Mouse (Mus musculus) stomach, postnatal 0 days (tissue): Measurements from ENCODE around the gene Tceal8. TPM values are rescaled to one million over a fixed set of nuclear protein-coding genes. Genes with fewer than 3 reads are reported as not detected.

Experiments
- ATAC-seq: fragments of 200-750 bp; cut with Nextera tagmentation; 2 replicates; pipeline ENCODE4 v1.8.0; 2017; ENCODE audit not compliant: low FRiP score, low TSS enrichment
- DNase-seq: peaks from one replicate; pipeline ENCODE4 v3.0.0-alpha.2; 2016; ENCODE audit warnings: low spot score
- H3K27ac ChIP-seq: fragments of 300-500 bp; sonication (generic); replicated peaks from 2 replicates; pipeline ENCODE4 v1.5.1; 2014; ENCODE audit warnings: mild to moderate bottlenecking, control low read depth
- H3K27me3 ChIP-seq: fragments of 300-500 bp; sonication (generic); 2 replicates; pipeline ENCODE4 v1.6.1; 2014; ENCODE audit warnings: low read length; ENCODE audit not compliant: control insufficient read depth, insufficient read depth
- H3K36me3 ChIP-seq: fragments of 300-500 bp; sonication (generic); 2 replicates; pipeline ENCODE4 v1.6.1; 2014; ENCODE audit warnings: low read length, mixed read lengths; ENCODE audit not compliant: control insufficient read depth, insufficient read depth
- H3K4me1 ChIP-seq: fragments of 300-500 bp; sonication (generic); replicated peaks from 2 replicates; pipeline ENCODE4 v1.6.1; 2014; ENCODE audit warnings: antibody characterized with exemption; ENCODE audit not compliant: control insufficient read depth, insufficient read depth
- H3K4me2 ChIP-seq: fragments of 300-500 bp; sonication (generic); replicated peaks from 2 replicates; pipeline ENCODE4 v1.6.1; 2014; ENCODE audit warnings: low read depth, mild to moderate bottlenecking, control low read depth, moderate library complexity
- H3K4me3 ChIP-seq: fragments of 300-500 bp; sonication (generic); 2 replicates; pipeline ENCODE4 v1.5.1; 2014; ENCODE audit warnings: low read depth, low read length, control low read depth
- H3K9ac ChIP-seq: fragments of 300-500 bp; sonication (generic); 2 replicates; pipeline ENCODE4 v1.6.1; 2014; ENCODE audit warnings: mild to moderate bottlenecking, low read length, control low read depth, mixed read lengths
- H3K9me3 ChIP-seq: fragments of 300-500 bp; sonication (generic); 2 replicates; pipeline ENCODE4 v1.6.1; 2016; ENCODE audit warnings: low read length; ENCODE audit not compliant: control insufficient read depth
- CTCF ChIP-seq: IDR thresholded peaks from 2 replicates; pipeline ENCODE4 v1.5.1; 2016; ENCODE audit warnings: antibody characterized with exemption, low read depth, mild to moderate bottlenecking, moderate library complexity
- EP300 ChIP-seq: optimal IDR thresholded peaks from 2 replicates; pipeline ENCODE3; 2016; ENCODE audit warnings: antibody characterized with exemption
- WGBS: fragments of 180-500 bp; shearing (Covaris S2); extraction: QIAGEN DNeasy Blood & Tissue Kit; methylation state at CpG from one replicate; pipeline ENCODE4 v1.1.7; 2014; 5-methylcytosine and 5-hydroxymethylcytosine counted together
- microRNA-seq: library from miRNA; unstranded; fragments of <30 nt; microRNA quantifications from one replicate; pipeline ENCODE4, GENCODE M21; 2016
- polyA plus RNA-seq: library from polyadenylated mRNA; unstranded; fragments of >200 nt; fragmentation: Nextera tagmentation; extraction: Ambion mirVana; gene quantifications from 2 replicates; pipeline ENCODE4 v1.2.1, GENCODE M21; 2015

The Tceal8 gene
- polyA plus RNA-seq, 1 experiment from 2014 or later = 118 TPM

GRCm38 (mm10) chrX:136135559-136135958 is 36.6 kb downstream of the Tceal8 start:
- H3K4me3 ChIP-seq = no peak overlapping the region
- TF ChIP-seq EP300 = no peak
- no peak for TF ChIP-seq CTCF
- no peaks in the 10 kb centered on the region for H3K9me3 ChIP-seq
- DNase-seq = no peak
- H3K27me3 ChIP-seq = no peaks in the 10 kb centered on the region
- H3K36me3 ChIP-seq = no peaks in the 10 kb centered on the region
- H3K4me2 ChIP-seq = no peak overlapping the region
- H3K4me1 ChIP-seq = no peaks in the 10 kb centered on the region
- ATAC-seq = no peak
- H3K9ac ChIP-seq = no peak overlapping the region
- WGBS = 85% methylated on average over 4 of the region's 4 CpGs
- no peak overlapping the region for H3K27ac ChIP-seq

DNA sequence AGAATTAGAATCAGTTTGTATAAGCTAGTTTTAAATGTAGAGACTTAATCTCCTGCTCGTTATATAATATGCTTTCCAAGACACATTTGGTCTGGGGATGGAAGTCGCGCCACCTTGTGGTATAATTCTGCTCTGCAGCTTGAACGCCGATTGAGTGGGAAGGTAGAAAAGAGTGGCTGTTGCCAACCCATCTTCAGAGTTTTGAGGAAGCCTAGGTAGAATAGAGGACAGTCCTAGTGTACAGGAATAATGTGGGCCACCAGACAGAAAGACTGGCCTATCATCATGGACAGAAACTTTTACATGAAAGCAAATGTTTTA is 44.4 kb downstream of the Tceal8 start:
- TF ChIP-seq CTCF (peak; percentile 78), EP300 (no peak)
- no peaks in the 10 kb centered on the region for H3K27me3 ChIP-seq
- 5% methylated on average over 5 of the region's 5 CpGs for WGBS
- no peak overlapping the region for H3K4me2 ChIP-seq
- no peak overlapping the region for H3K9ac ChIP-seq
- H3K36me3 ChIP-seq = no peaks in the 10 kb centered on the region
- H3K4me3 ChIP-seq = no peak overlapping the region
- DNase-seq (peak; percentile 60), ATAC-seq (no peak)
- H3K9me3 ChIP-seq = no peaks in the 10 kb centered on the region
- H3K4me1 ChIP-seq = no peaks in the 10 kb centered on the region
- H3K27ac ChIP-seq = no peak overlapping the region

DNA sequence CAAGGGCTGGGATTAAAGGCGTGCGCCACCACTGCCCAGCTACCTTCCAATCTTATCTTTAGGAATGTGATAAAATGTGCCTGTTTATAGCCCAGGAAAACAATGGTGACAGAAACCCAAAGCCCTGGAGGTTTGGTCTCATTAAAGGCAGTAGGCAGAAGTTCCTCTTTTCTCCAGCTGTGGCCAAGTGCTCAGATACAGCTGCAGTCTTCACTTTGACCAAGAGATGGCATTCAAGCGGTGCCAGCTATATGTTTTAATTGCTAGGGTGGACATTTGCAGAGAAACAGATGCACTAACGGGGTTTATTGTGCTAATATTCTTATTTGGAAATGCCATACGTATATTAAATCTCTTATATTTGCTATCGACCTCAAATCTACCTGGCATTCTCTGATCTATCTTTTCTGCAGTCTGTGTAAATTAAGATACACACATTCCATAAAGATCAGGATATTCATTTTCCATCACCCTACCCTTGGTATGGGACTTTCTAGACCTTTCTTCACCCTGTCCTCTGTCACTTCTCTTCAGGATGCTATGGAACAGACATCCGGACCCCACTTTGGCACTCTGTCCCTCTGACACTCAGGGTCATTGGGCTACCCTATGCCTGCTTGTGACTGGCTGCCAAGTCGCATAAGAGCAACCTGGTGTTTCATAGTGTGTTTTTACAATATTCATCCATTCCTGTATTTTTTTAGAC is 45.0 kb downstream of the Tceal8 start:
- Histone ChIP-seq H3K4me3 (no peak overlapping the region), H3K4me1 (no peaks in the 10 kb centered on the region), H3K27ac (no peak overlapping the region), H3K36me3 (no peaks in the 10 kb centered on the region), H3K9me3 (no peaks in the 10 kb centered on the region), H3K4me2 (no peak overlapping the region), H3K9ac (no peak overlapping the region), H3K27me3 (no peaks in the 10 kb centered on the region)
- ATAC-seq (no peak), DNase-seq (no peak)
- 55% methylated on average over 8 of the region's 8 CpGs for WGBS
- peak; percentile 50 for TF ChIP-seq CTCF
- TF ChIP-seq EP300 = no peak

Small RNA genes within 50 kb of the gene (microRNA-seq; reads per million reads assigned to microRNA genes)
- not detected for gene Mir6383

Other genes with a start within 250 kb of the Tceal8 start
- 24.2 and 27.0 TPM in 2 replicates for gene Arxes2, start 178.5 kb downstream of the Tceal8 start, polyA plus RNA-seq
- 11.3 and 11.6 TPM in 2 replicates for gene Arxes1, start 139.0 kb downstream of the Tceal8 start, polyA plus RNA-seq
- 54.2 and 56.5 TPM in 2 replicates for gene Bex2, start 104.1 kb downstream of the Tceal8 start, polyA plus RNA-seq
- gene Nxf3, start 87.1 kb downstream of the Tceal8 start, polyA plus RNA-seq = 0.06 TPM in 1 of 2 replicates, not detected in the other
- gene Bex4, start 33.3 kb downstream of the Tceal8 start, polyA plus RNA-seq = 27.7 and 28.7 TPM in 2 replicates
- gene Tceal5, start 31.5 kb upstream of the Tceal8 start, polyA plus RNA-seq = 2.7 and 3.5 TPM in 2 replicates
- gene Tceal7, start 42.4 kb upstream of the Tceal8 start, polyA plus RNA-seq = 0.84 and 1.4 TPM in 2 replicates
- gene Bex1, start 43.2 kb upstream of the Tceal8 start, polyA plus RNA-seq = 14.2 and 14.8 TPM in 2 replicates
- 315 and 344 TPM in 2 replicates for gene Tceal9, start 72.7 kb upstream of the Tceal8 start, polyA plus RNA-seq
- gene Bex3, start 97.9 kb upstream of the Tceal8 start, polyA plus RNA-seq = 174 and 185 TPM in 2 replicates